Mouse (Mus musculus): ENCODE results near the gene Trim41.
A peak's percentile ranks its signal among the peaks of the same experiment; 100 is the strongest.
"Not testable (repeated sequence)": the region's sequence is repeated elsewhere in the genome, so short reads cannot be mapped to it uniquely, and the experiment has no call there.

Trim41 gene

GRCm38 (mm10) chr11:48816800-48817665 is at the start of gene Trim41:
Trim41 (minus strand) TSS chr11:48817353.
- peak; percentile 100 for DNase-seq (ENCODE audit: low read depth, low spot score)

GRCm38 (mm10) chr11:48866481-48866880 is 49.3 kb upstream of the Trim41 start:
- DNase-seq (ENCODE audit: low read depth, low spot score): no peak

- DNase-seq (ENCODE audit: low read depth, low spot score): no peak
These were observed 46.7 kb upstream of the Trim41 start for GRCm38 (mm10) chr11:48863808-48864207.

- no peak for DNase-seq (ENCODE audit: low read depth, low spot score)
These were observed 45.7 kb upstream of the Trim41 start for GRCm38 (mm10) chr11:48862784-48863319.

GRCm38 (mm10) chr11:48859014-48859413 is 41.9 kb upstream of the Trim41 start:
- DNase-seq (ENCODE audit: low read depth, low spot score): peak; percentile 90

GRCm38 (mm10) chr11:48853474-48854180 is 36.5 kb upstream of the Trim41 start:
- peak; percentile 92 for DNase-seq (ENCODE audit: low read depth, low spot score)

- no peak for DNase-seq (ENCODE audit: low read depth, low spot score)
These were observed 35.7 kb upstream of the Trim41 start for GRCm38 (mm10) chr11:48852624-48853473.

GRCm38 (mm10) chr11:48852190-48852589 is 35.0 kb upstream of the Trim41 start:
- DNase-seq (ENCODE audit: low read depth, low spot score): no peak

GRCm38 (mm10) chr11:48851270-48851995 is 34.3 kb upstream of the Trim41 start:
- peak; percentile 47 for DNase-seq (ENCODE audit: low read depth, low spot score)

GRCm38 (mm10) chr11:48850240-48850639 is 33.1 kb upstream of the Trim41 start:
- DNase-seq (ENCODE audit: low read depth, low spot score): no peak

- DNase-seq (ENCODE audit: low read depth, low spot score): no peak
These were observed 29.7 kb upstream of the Trim41 start for GRCm38 (mm10) chr11:48846881-48847280.

- not testable (repeated sequence) for DNase-seq (ENCODE audit: low read depth, low spot score)
These were observed 29.2 kb upstream of the Trim41 start for GRCm38 (mm10) chr11:48846362-48846761.

- no peak for DNase-seq (ENCODE audit: low read depth, low spot score)
These were observed 28.2 kb upstream of the Trim41 start for GRCm38 (mm10) chr11:48845244-48845815.

- no peak for DNase-seq (ENCODE audit: low read depth, low spot score)
These were observed 27.2 kb upstream of the Trim41 start for GRCm38 (mm10) chr11:48844309-48844708.

GRCm38 (mm10) chr11:48843202-48843601 is 26.0 kb upstream of the Trim41 start:
- DNase-seq (ENCODE audit: low read depth, low spot score): no peak

GRCm38 (mm10) chr11:48842378-48842792 is 25.2 kb upstream of the Trim41 start:
- DNase-seq (ENCODE audit: low read depth, low spot score): peak; percentile 33

GRCm38 (mm10) chr11:48841213-48841612 is 24.1 kb upstream of the Trim41 start:
- DNase-seq (ENCODE audit: low read depth, low spot score): no peak

GRCm38 (mm10) chr11:48840805-48841204 is 23.7 kb upstream of the Trim41 start:
- no peak for DNase-seq (ENCODE audit: low read depth, low spot score)

GRCm38 (mm10) chr11:48838879-48839680 is 21.9 kb upstream of the Trim41 start:
- DNase-seq (ENCODE audit: low read depth, low spot score): no peak
